Mouse (Mus musculus): Measurements from ENCODE around the gene Spem1. TPM values are rescaled to one million over a fixed set of nuclear protein-coding genes. Genes with fewer than 3 reads are reported as not detected.

Gene Spem1
- polyA plus RNA-seq, 1 experiment = not detected

GRCm38 (mm10) chr11:69804972-69805909 lies 16.7 kb downstream of the Spem1 start, which contains the start of gene Tmem102:
Tmem102 (minus strand) TSS chr11:69805624.
- TF ChIP-seq CTCF (IDR thresholded peaks at IDR 0.05; ENCODE audit: extremely low read depth, insufficient read length, insufficient replicate concordance, low read depth, low read length) = no peak
- TF ChIP-seq POLR2A (IDR thresholded peaks at IDR 0.05; ENCODE audit: low read depth, low read length) = no peak
- Histone ChIP-seq H3K27me3 (ENCODE audit: control insufficient read depth, insufficient read depth, low read length) (0 out of 2 replicates have a peak, but pooled peaks cover 4% of the 10 kb centered on the region), H3K4me3 (ENCODE audit: low read depth, low read length) (peak within 1 kb of the TSS; percentile 64), H3K4me1 (ENCODE audit: control insufficient read depth, insufficient read depth, insufficient read length, low read length) (peaks cover 16% of the 10 kb centered on the region), H3K36me3 (ENCODE audit: control insufficient read depth, insufficient read depth, low read length) (no peaks in the 10 kb centered on the region), H3K27ac (ENCODE audit: insufficient read depth, low read depth, low read length) (peak within 1 kb of the TSS; percentile 63)
- 17% methylated on average over 29 of the region's 29 CpGs for WGBS

- TF ChIP-seq CTCF (IDR thresholded peaks at IDR 0.05; ENCODE audit: extremely low read depth, insufficient read length, insufficient replicate concordance, low read depth, low read length) = no peak
- H3K36me3 ChIP-seq (ENCODE audit: control insufficient read depth, insufficient read depth, low read length) = no peaks in the 10 kb centered on the region
- H3K4me3 ChIP-seq (ENCODE audit: low read depth, low read length) = peak overlapping the region; percentile 64
- H3K27ac ChIP-seq (ENCODE audit: insufficient read depth, low read depth, low read length) = peak overlapping the region; percentile 63
- H3K4me1 ChIP-seq (ENCODE audit: control insufficient read depth, insufficient read depth, insufficient read length, low read length) = peaks cover 19% of the 10 kb centered on the region
- H3K27me3 ChIP-seq (ENCODE audit: control insufficient read depth, insufficient read depth, low read length) = 0 out of 2 replicates have a peak, but pooled peaks cover 4% of the 10 kb centered on the region
- 9% methylated on average over 12 of the region's 12 CpGs for WGBS
Observed at GRCm38 (mm10) chr11:69804652-69804940, 17.4 kb downstream of the Spem1 start.

GRCm38 (mm10) chr11:69803786-69804651 lies 18.0 kb downstream of the Spem1 start:
- peak; percentile 64 for TF ChIP-seq CTCF (IDR thresholded peaks at IDR 0.05; ENCODE audit: extremely low read depth, insufficient read length, insufficient replicate concordance, low read depth, low read length)
- TF ChIP-seq POLR2A (IDR thresholded peaks at IDR 0.05; ENCODE audit: low read depth, low read length) = peak; percentile 14; the same call in 1 of the 2 replicates
- Histone ChIP-seq H3K4me3 (ENCODE audit: low read depth, low read length) (peak overlapping the region; percentile 64), H3K4me1 (ENCODE audit: control insufficient read depth, insufficient read depth, insufficient read length, low read length) (peaks cover 19% of the 10 kb centered on the region), H3K27me3 (ENCODE audit: control insufficient read depth, insufficient read depth, low read length) (0 out of 2 replicates have a peak, but pooled peaks cover 4% of the 10 kb centered on the region), H3K27ac (ENCODE audit: insufficient read depth, low read depth, low read length) (peak overlapping the region; percentile 77), H3K36me3 (ENCODE audit: control insufficient read depth, insufficient read depth, low read length) (no peaks in the 10 kb centered on the region)
- 1% methylated on average over 60 of the region's 60 CpGs for WGBS

- H3K36me3 ChIP-seq (ENCODE audit: control insufficient read depth, insufficient read depth, low read length) = no peaks in the 10 kb centered on the region
- H3K4me3 ChIP-seq (ENCODE audit: low read depth, low read length) = peak overlapping the region; percentile 64
- TF ChIP-seq POLR2A (IDR thresholded peaks at IDR 0.05; ENCODE audit: low read depth, low read length) = no peak
- TF ChIP-seq CTCF (IDR thresholded peaks at IDR 0.05; ENCODE audit: extremely low read depth, insufficient read length, insufficient replicate concordance, low read depth, low read length) = no peak
- H3K4me1 ChIP-seq (ENCODE audit: control insufficient read depth, insufficient read depth, insufficient read length, low read length) = peaks cover 19% of the 10 kb centered on the region
- 0 out of 2 replicates have a peak, but pooled peaks cover 4% of the 10 kb centered on the region for H3K27me3 ChIP-seq (ENCODE audit: control insufficient read depth, insufficient read depth, low read length)
- peak overlapping the region; percentile 77 for H3K27ac ChIP-seq (ENCODE audit: insufficient read depth, low read depth, low read length)
- 2% methylated on average over 12 of the region's 12 CpGs for WGBS
Observed at GRCm38 (mm10) chr11:69803328-69803727, 18.7 kb downstream of the Spem1 start.

- Histone ChIP-seq H3K4me3 (ENCODE audit: low read depth, low read length) (peak overlapping the region; percentile 64), H3K27me3 (ENCODE audit: control insufficient read depth, insufficient read depth, low read length) (0 out of 2 replicates have a peak, but pooled peaks cover 4% of the 10 kb centered on the region), H3K36me3 (ENCODE audit: control insufficient read depth, insufficient read depth, low read length) (no peaks in the 10 kb centered on the region), H3K27ac (ENCODE audit: insufficient read depth, low read depth, low read length) (peak overlapping the region; percentile 17; the same call in 1 of the 2 replicates), H3K4me1 (ENCODE audit: control insufficient read depth, insufficient read depth, insufficient read length, low read length) (peaks cover 19% of the 10 kb centered on the region)
- under 1% methylated on average over 33 of the region's 33 CpGs for WGBS
- peak; percentile 84 for TF ChIP-seq POLR2A (IDR thresholded peaks at IDR 0.05; ENCODE audit: low read depth, low read length)
- no peak for TF ChIP-seq CTCF (IDR thresholded peaks at IDR 0.05; ENCODE audit: extremely low read depth, insufficient read length, insufficient replicate concordance, low read depth, low read length)
Observed at GRCm38 (mm10) chr11:69802648-69803105, 19.3 kb downstream of the Spem1 start.

- Histone ChIP-seq H3K27ac (ENCODE audit: insufficient read depth, low read depth, low read length) (peak within 1 kb of the TSS; percentile 17; the same call in 1 of the 2 replicates), H3K4me1 (ENCODE audit: control insufficient read depth, insufficient read depth, insufficient read length, low read length) (peaks cover 19% of the 10 kb centered on the region), H3K27me3 (ENCODE audit: control insufficient read depth, insufficient read depth, low read length) (0 out of 2 replicates have a peak, but pooled peaks cover 4% of the 10 kb centered on the region), H3K4me3 (ENCODE audit: low read depth, low read length) (peak within 1 kb of the TSS; percentile 64), H3K36me3 (ENCODE audit: control insufficient read depth, insufficient read depth, low read length) (no peaks in the 10 kb centered on the region)
- no peak for TF ChIP-seq POLR2A (IDR thresholded peaks at IDR 0.05; ENCODE audit: low read depth, low read length)
- TF ChIP-seq CTCF (IDR thresholded peaks at IDR 0.05; ENCODE audit: extremely low read depth, insufficient read length, insufficient replicate concordance, low read depth, low read length) = no peak
- WGBS = 4% methylated on average over 33 of the region's 33 CpGs
Observed at GRCm38 (mm10) chr11:69801379-69801977, 20.5 kb downstream of the Spem1 start, which contains the start of gene Fgf11. Fgf11 (minus strand) TSS chr11:69801857.
